Mouse (Mus musculus): ENCODE data around the gene Gm20498.
A peak's percentile ranks its signal among the peaks of the same experiment; 100 is the strongest.
"Not testable (repeated sequence)": the region's sequence is repeated elsewhere in the genome, so short reads cannot be mapped to it uniquely, and the experiment has no call there.

Gene Gm20498

GRCm38 (mm10) chr12:81532316-81533028 is at the start of gene Gm20498, which contains the start of gene Synj2bp:
Gm20498 (minus strand) TSS chr12:81532905.
Synj2bp (minus strand) TSS chr12:81532911.
- peak; percentile 63 for DNase-seq (ENCODE audit: low spot score)

DNA sequence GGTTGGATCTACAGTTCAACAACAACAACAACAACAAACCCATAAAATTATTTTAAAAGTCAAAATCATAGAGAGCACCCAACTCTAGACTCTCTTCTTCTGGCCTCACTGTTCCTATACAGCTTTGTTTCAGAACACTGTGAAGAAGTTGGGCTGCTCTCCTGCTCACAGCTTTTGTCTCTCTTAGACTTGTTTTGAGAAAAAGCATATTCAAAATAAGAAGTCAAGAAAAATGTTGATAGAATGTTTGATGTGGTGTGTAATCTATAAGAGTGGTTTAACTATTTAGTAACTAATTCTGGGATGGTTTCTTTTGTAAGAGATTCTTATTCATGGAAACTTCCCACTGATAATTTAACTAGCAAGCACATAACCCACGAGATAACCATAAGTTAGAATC is 35.7 kb upstream of the Gm20498 start, which contains the start of gene Adam21:
Adam21 (minus strand) TSS at position 101 of the 400 bp plus-strand sequence.
- no peak for DNase-seq (ENCODE audit: low spot score)

DNA sequence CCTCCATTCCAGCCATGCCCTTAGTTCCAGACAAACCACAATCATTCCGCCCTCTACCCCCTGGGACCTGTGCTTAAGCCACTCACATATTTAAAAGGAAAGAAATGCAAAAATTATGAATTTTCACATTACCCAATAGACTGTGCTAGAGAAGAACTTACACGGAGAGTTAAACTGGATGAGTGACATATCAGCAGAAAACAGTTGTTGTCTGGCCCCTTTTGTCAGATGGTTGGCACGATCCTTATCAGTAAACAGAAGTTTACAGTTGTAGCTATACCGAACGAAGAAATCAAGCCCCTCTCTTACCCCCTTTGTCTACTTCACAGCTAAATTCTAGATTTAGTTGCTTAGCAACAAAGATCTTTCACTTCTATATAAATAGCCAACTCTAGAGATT is 35.2 kb upstream of the Gm20498 start:
- DNase-seq (ENCODE audit: low spot score): no peak

DNA sequence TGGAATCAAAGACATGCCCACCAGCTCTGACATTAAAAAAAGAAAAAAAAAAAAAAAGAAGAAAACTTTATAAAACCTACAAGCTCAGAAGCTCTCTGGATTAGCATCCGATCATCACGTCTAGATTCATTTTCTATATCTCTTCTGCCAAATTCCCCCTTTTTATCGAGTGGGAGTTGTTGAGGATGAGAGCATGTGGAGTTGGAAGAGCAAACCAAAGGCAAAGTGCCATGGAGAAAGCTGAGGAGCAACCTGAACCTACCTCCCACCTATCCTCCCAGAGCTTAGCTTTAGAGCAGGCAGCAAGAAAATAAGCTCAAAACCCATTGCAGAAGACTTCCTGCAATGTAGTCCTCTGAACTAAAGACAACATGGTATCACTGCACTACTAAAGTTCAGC is 31.5 kb upstream of the Gm20498 start:
- no peak for DNase-seq (ENCODE audit: low spot score)

- no peak for DNase-seq (ENCODE audit: low spot score)
Observed at GRCm38 (mm10) chr12:81549286-81549685, 16.6 kb upstream of the Gm20498 start.

DNA sequence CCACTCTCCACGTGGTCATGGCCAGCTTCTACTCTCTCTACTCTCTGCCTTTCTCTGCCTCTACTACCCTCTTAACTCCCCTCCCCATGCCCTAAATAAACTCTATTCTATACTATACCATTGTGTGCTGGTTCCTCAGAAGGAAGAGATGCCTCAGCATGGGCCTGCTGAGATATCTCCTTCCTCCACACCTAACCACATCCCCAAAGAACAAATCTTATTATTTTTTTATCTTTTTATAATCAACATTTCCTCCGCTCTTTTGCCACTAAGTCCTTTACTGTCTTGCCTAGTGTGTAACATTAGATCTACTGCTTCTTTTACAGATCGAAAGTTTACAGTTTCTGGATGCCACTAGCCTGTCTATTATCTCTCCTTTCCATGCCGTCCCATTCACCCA is 14.5 kb upstream of the Gm20498 start:
- no peak for DNase-seq (ENCODE audit: low spot score)

DNA sequence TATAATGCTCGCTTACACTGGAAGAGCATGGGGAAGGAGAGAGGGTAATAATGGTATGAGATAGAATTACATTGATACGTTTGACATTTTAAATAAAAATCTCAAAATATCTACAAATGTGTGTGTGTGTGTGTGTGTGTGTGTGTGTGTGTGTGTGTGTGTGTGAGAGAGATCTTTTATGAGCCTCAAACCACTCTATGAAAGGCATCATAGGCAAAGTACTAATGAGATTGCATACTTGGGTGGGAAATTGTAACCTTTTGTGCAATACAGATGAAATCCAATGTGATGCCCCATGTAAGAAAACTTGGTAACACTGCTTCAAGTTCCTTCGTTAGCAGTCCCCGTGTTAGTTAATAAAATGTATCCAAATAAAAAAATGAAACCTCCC is 319 bp upstream of the Gm20498 start:
- DNase-seq (ENCODE audit: low spot score): no peak

- not testable (repeated sequence) for DNase-seq (ENCODE audit: low spot score)
Observed at GRCm38 (mm10) chr12:81530587-81530986, 2.1 kb downstream of the Gm20498 start.

- not testable (repeated sequence) for DNase-seq (ENCODE audit: low spot score)
Observed at GRCm38 (mm10) chr12:81496906-81497305, 35.8 kb downstream of the Gm20498 start.

- no peak for DNase-seq (ENCODE audit: low spot score)
Observed at GRCm38 (mm10) chr12:81490491-81490890, 42.2 kb downstream of the Gm20498 start.

- DNase-seq (ENCODE audit: low spot score): no peak
Observed at GRCm38 (mm10) chr12:81485311-81485710, 47.4 kb downstream of the Gm20498 start.

DNA sequence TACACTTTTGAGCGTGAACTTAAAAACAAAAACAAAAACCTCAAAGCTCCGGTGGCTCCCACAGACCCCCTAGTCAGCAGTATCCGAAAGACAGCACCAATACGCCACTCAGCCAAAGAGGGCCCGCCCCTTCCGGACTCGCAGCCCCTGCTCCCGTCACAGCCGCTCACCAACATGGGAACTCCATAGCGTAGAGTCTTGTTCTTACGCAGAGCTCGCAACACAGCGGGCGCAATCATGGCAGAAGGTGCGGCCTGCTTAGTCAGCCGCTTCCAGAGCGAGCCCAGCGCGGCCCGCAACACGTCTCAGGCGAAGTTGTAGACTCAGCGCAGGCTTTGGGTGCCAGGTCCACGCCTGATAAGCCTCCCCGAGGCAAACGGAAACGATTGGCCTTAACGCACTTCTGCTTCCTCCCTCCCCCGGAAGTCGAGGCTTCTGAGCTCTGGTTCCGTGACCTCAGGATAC is 47.9 kb downstream of the Gm20498 start, which contains the start of gene Cox16:
Cox16 (minus strand) TSS at position 401 of the 465 bp plus-strand sequence.
- DNase-seq (ENCODE audit: low spot score): peak; percentile 83

GRCm38 (mm10) chr12:81484212-81484611 is 48.5 kb downstream of the Gm20498 start:
- DNase-seq (ENCODE audit: low spot score): no peak

- DNase-seq (ENCODE audit: low spot score): peak; percentile 8
Observed at GRCm38 (mm10) chr12:81483656-81484055, 49.0 kb downstream of the Gm20498 start.

GRCm38 (mm10) chr12:81459051-81459450 is 73.7 kb downstream of the Gm20498 start:
- not testable (repeated sequence) for DNase-seq (ENCODE audit: low spot score)

DNA sequence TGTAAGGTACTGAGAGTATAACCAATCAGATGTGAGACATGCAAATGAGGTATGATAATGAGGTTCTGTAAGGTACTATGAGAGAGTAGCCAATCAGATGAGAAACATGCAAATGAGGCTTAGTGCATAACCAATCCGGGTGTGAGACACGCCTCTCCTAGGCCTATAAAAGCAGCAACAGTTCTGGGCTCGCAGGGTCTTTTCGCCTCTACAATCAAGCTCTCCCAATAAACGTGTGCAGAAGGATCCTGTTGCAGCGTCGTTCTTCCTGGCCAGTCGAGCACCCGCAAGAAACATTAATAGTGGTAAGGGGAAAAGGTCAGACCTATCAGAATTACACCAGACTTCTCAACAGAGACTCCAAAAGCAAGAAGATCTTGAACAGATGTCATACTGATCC is 93.7 kb downstream of the Gm20498 start:
- not testable (repeated sequence) for DNase-seq (ENCODE audit: low spot score)

DNA sequence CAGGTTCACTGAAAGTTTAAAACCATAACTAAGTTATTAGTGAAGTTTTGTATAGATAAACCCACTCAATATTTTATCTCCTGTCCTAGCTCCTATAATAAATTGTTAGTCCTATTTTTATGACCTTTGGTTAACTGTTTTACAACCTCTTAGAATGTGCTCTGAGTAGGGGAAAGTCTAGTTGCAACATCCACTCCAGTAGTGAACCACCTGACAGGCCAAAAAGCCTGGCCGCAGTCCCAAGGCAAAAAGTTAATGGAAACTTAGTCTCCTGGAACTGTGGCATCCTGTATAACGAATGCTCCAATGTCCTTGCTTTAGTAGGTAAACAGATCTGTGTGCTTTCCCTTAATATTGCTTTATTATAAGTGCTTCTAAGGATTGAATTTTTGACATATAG is 97.9 kb downstream of the Gm20498 start:
- not testable (repeated sequence) for DNase-seq (ENCODE audit: low spot score)

GRCm38 (mm10) chr12:81421846-81422245 is 110.9 kb downstream of the Gm20498 start, which contains the start of gene Adam4:
Adam4 (minus strand) TSS chr12:81421946.
- DNase-seq (ENCODE audit: low spot score): no peak

- DNase-seq (ENCODE audit: low spot score): no peak
Observed at GRCm38 (mm10) chr12:81413211-81413610, 119.5 kb downstream of the Gm20498 start.

- DNase-seq (ENCODE audit: low spot score): no peak
Observed at GRCm38 (mm10) chr12:81408966-81409365, 123.7 kb downstream of the Gm20498 start.

DNA sequence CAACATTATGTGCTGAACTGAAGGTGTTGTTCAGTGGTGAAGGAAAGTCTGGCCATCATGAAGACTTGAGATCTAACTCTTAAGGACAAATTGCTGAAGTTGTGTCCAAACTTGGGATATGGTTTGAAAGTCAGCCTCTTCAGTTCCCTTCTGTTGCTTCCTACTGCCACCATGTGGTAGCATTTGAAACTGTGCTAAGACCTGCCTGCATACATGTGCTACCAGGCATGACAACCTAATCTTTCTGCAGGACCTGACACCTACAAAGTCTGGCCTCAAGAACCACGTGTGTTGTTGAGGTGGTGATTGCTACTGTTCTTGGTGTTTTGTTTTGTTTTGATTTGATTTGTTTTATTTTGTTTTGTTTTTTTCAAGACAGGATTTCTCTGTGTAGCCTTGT is 130.5 kb downstream of the Gm20498 start:
- peak; percentile 59 for DNase-seq (ENCODE audit: low spot score)

DNA sequence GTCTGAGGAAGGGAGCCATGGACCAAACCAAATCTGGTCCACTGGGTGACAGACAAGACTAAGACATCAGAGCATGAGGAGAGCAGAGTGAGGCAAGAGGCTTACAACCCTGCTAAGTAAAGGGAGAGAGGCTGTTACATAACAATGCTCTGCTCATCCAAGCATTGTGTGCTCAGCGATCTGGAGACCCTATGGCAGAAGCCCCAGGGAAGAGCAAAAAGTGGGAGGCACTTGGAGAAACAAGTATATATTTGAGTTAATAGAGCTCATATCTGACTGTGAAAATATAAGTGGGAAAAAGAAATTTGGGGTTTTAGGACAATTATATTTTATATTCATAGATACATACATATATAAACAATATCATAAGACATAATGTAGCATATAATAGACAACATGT is 153.3 kb downstream of the Gm20498 start, which contains the start of gene Gm4787:
Gm4787 (minus strand) TSS at position 101 of the 400 bp plus-strand sequence.
- not testable (repeated sequence) for DNase-seq (ENCODE audit: low spot score)

DNA sequence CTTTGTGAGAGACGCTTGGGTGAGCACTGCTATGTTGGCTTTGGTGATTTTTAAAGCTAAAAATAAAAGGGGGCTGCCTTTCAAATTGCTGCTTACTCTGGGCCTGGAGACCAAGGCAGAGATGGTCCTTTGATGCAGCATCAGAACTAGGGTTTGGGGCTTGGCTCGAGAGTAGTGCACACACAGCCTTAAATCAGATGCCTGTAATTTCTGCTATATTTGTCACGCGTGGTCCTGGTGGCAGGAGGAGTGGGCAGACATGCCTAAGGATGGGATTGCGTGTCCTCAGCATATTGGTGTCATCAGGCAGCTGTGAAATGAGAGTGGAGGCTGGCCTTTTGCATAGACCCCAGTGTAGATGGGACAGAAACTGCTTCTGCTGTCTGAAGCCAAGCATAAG is 198.9 kb downstream of the Gm20498 start:
- no peak for DNase-seq (ENCODE audit: low spot score)

All from layer of hippocampus, adult 9-10 months (tissue).